Mouse (Mus musculus): Measurements from ENCODE around the gene Tacc3.

The Tacc3 gene

GRCm38 (mm10) chr5:33656739-33657138 lies 1.2 kb upstream of the Tacc3 start:
- no peak for DNase-seq

DNA sequence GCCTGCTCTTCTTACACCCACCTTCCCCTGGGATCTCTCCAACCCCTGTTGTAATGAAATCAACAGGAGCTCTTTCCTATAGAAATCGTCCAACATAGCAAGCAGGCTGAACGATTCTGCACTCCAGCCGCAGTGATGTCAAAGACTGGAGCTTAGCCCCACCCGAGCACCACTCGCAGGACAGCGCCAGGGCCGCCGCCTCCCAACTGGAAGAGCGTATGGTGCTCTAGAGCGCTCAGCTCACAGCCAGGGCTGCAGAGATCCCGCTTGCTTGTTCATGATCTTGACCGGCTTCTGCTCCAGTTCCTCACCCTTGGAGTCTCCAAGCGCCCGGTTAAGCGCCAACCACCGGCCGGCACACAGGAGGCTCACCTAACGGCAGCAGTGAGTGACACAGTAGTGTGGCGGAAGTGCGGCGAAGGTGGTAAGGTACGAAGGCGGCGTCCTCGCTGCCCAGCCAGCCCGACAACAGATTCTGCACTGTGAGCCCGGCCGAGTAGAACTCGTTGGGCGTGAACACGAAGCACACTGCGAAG lies 609 bp upstream of the Tacc3 start:
- DNase-seq = no peak

DNA sequence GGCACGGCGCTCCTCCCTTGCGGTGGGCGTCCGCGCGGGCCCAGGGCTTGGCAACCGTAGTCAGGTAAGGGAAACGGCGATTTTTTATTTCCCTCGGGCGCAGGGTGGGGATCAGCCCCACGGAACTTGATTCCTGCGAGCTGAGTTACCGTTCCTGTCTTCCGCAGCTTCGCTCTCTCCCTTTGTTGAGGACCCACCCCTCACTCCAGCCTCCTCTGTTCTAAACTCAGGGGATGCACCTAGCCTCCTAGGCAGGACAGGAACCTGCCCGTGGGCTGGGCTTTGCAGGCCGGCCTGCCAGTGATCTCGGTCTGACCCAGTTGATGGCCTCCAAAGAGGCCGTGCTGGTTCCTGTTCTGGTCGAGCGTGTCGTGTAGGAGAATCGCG lies 729 bp downstream of the Tacc3 start:
- DNase-seq = no peak

- no peak for DNase-seq
Observed at GRCm38 (mm10) chr5:33668223-33668622, 10.3 kb downstream of the Tacc3 start.

DNA sequence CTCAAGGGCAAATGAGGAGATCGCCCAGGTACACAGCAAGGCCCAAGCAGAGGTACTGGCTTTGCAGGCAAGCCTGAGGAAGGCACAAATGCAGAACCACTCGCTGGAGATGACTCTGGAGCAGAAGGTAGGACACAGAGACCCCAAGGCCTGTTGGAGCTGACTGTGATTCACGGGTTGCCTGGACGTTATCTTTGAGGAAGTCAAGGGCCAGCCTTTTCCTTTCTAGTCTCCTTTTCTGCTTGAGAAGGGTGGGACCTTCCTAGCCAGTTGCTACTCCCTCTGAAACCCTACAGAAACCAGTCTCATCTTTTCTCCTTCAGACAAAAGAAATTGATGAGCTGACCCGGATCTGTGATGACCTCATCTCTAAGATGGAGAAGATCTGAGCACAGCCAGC lies 13.7 kb downstream of the Tacc3 start:
- no peak for DNase-seq

GRCm38 (mm10) chr5:33674439-33674838 lies 16.5 kb downstream of the Tacc3 start:
- DNase-seq = peak; percentile 69

- DNase-seq = peak; percentile 48
Observed at GRCm38 (mm10) chr5:33675964-33676363, 18.0 kb downstream of the Tacc3 start.

- DNase-seq = no peak
Observed at GRCm38 (mm10) chr5:33678244-33678643, 20.3 kb downstream of the Tacc3 start.

DNA sequence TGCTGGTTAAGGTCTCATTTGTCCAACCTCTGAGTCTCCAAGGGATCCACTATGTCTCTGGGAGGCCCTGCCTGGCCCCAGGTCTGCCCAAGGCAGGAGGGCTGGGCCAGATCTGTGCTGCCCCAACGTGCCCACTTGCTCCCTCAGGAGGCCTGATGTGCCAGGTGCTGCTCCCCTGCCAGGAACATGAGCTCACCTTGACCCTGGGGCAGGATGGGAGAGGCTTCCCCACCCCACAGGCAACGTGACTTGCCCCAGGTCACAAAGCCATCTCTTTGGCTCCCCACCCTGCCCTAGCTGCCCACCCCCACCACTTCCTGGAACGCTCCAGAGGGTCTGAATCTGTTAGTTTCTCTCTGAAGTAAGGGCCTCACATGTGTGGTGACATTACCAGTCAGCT lies 23.1 kb downstream of the Tacc3 start:
- DNase-seq = no peak

DNA sequence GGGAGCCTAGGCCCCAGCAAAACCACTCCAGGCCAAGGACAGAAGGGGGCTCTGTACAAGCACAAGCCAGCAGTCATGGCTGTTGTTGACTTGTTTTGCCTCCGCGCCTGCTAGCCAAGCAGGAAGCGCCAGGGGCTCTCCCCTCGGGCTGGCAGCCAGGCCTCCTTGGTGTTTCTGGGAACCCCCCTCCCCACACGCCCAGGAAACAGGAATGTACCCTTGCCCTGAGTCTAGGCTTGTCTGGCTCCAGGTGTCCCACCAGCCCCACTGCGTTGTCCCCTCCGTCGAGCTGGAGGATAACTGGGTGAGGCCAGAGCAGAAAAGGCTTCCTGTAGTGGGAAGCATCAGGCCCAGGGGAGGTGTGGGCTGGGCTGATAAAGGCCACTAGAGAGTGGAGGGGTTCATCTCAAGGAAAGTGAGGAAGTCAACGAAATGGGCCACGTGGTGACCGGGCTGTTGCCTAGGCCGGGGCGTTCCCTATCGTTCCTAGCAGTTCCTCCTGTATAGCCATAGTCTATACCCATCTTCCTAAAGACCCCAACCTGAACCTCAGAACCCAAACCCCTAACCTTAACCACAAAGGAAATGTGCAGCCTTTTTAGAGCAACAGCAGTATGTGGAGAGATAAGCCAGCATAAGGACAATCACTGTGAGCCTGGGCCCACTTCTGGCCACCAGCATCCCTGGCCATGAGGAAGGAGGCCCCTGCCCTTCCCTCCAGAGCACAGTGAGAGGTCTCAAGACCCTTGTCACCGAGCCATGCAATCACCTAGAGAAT lies 23.9 kb downstream of the Tacc3 start:
- no peak for DNase-seq

DNA sequence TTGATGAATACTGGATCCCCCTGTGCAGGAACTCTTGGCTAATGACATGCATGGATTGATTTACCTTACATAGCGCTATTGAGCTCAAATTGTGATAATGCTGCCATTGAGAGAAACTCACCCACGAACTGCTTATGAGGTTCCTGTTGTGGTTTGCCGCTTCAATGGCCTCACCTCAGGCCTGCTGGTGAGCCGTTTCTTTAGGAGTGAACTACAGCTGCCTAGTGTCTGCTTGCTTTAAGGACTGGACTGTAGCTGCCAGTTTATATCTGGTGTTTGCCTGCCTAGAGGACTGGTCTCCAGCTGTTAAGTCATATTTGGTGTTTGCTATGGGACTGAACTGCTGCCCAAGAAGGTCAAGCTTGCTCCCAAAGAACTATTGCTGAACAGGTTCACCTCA lies 25.0 kb downstream of the Tacc3 start:
- no peak for DNase-seq

- peak; percentile 41 for DNase-seq
Observed at GRCm38 (mm10) chr5:33683897-33684652, 26.1 kb downstream of the Tacc3 start.

DNA sequence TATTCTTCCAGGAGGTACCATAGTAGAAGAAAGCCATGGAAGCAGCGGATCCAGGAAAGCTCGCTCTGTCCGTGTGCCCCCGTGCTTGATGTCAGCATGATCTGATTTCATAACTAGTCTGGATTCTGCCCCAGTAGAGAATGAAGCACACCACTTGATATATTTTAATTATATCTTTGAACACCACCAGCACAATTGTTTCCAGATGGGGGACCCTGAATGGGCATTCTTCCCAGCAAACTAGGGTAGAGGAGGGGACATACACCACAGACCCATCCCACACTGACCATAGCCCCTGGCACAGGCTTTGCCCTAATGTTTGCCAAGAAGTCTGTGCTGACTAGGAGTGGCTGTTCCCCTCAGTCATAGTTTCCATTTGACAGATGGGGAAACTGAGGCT lies 27.0 kb downstream of the Tacc3 start:
- DNase-seq = no peak

DNA sequence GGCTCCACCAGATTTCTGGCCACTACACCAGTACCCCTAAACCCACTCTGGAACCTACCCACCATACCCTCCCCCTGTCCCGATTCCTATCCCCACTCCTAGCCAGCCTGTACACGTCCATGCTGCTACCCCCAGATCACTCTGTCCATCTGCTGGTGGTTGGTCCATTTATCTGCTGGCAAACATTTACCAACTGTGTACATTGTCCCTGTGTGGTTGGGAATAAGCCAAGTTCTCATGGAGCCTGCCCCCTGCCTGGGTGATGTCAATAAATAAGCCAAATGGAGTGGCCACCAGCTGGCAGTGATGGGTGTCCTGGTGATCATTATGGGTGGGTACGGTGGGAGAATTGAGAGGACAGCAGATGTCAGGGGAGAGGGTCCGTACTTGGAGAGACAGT lies 29.2 kb downstream of the Tacc3 start:
- DNase-seq = no peak

- DNase-seq = no peak
Observed at GRCm38 (mm10) chr5:33688278-33689220, 30.6 kb downstream of the Tacc3 start.

- DNase-seq = no peak
Observed at GRCm38 (mm10) chr5:33689221-33689844, 31.4 kb downstream of the Tacc3 start.

DNA sequence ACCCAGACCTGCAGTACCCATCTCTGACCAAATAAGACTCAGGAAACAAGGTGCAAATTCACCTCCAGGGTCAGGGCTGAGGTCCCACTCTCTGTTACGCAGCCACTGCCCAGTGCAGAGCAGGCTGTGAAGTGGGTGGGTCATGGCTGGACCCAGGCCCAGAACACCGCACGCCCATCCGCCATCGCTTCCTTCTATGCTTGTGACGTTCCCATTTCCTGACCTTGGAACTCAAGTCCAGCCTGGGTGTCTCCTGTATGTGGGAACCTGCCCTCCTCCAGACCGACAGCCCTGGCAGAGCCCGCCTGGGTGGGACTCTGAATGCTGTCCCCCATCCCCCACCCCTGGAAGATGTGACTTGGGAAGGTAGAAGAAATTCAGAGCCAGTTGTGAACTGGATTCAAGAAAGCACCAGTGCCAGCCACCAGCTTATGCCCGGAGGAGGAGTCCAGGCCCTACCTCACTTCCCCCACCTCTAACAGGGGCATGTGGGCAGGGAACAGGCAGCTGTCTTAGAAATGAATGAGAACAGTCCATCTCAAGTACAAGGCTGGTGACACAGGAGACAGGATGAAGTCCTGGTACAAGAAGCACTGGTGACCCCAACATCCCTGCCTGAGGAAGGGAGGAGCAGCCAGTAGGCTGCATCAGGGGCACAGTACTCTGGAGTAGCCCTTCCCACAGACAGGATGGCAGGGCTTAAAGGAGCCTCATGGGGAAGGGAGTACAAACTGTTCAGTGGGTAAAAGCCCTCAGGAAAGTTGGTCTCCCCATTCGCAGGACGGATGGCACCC lies 32.1 kb downstream of the Tacc3 start:
- no peak for DNase-seq

DNA sequence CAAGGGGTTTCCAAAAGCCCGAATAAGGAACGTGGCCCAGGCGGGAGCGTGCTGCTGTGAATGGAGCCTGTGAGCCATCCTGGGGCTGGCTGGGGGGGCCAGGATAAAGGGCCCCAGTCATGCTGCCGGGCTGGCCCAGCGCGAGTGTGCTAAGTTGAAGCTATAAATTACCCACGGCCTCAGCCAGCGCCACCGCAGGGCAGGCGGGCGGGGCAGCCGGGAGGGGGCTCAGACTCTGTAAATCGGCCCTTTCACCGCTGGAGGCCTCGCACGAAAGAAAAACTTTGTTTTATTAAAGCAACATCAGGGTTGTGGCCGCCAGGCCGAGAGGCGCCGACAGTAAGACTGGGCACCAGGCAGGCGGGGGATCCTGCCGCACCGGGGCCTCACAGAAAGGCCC lies 34.5 kb downstream of the Tacc3 start:
- DNase-seq = no peak

GRCm38 (mm10) chr5:33694461-33694847 lies 36.5 kb downstream of the Tacc3 start:
- DNase-seq = no peak

GRCm38 (mm10) chr5:33694848-33695717 lies 37.2 kb downstream of the Tacc3 start:
- DNase-seq = peak; percentile 44

DNA sequence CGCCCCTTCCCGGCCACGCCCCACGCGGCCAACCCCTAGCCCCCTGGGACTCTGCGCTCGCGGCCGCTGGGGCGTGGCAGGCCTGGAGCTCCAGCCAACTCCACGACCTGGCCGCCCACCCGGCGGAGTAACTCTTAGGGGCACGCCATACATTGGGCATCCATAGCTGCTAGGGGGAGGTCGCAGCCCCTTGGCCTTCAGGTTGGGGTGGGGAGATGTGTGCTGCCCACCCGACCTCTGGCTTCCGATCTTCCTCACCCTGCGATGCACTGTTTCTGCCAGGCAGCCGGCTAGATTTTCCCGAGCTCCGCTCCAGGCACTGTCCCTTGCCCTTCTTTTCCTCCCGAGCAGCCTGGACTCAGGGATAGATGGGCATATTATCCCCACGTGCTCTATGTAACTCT lies 37.8 kb downstream of the Tacc3 start:
- DNase-seq = no peak
